Mouse (Mus musculus) liver, adult 2 months (tissue): ENCODE data around the gene Gstz1. TPM values are rescaled to one million over a fixed set of nuclear protein-coding genes. Genes with fewer than 3 reads are reported as not detected.

Experiments
- DNase-seq: peaks from one replicate; pipeline ENCODE4 v3.0.0-alpha.2; 2011; ENCODE audit warnings: low read depth, low spot score; ENCODE audit errors: extremely low read depth
- H3K27ac ChIP-seq: fragments of 200-500 bp; replicated peaks from 2 replicates; pipeline ENCODE4 v1.5.1; 2012; ENCODE audit warnings: low read depth, mild to moderate bottlenecking, control low read depth, inconsistent platforms, low read length; ENCODE audit not compliant: insufficient read depth
- H3K27me3 ChIP-seq: fragments of 200-500 bp; 2 replicates; pipeline ENCODE4 v1.6.1; 2012; ENCODE audit warnings: mild to moderate bottlenecking, moderate library complexity, low read length, inconsistent platforms; ENCODE audit not compliant: control insufficient read depth, insufficient read depth
- H3K36me3 ChIP-seq: fragments of 200-500 bp; 2 replicates; pipeline ENCODE4 v1.6.1; 2012; ENCODE audit warnings: low read length, inconsistent platforms; ENCODE audit not compliant: control insufficient read depth, insufficient read depth
- H3K4me1 ChIP-seq: fragments of 200-500 bp; 2 replicates; pipeline ENCODE4 v1.6.1; 2011; ENCODE audit warnings: low read length; ENCODE audit not compliant: control insufficient read depth, insufficient read depth
- H3K4me3 ChIP-seq: fragments of 200-500 bp; 2 replicates; pipeline ENCODE4 v1.5.1; 2011; ENCODE audit warnings: low read depth, mild to moderate bottlenecking, control low read depth, low read length, moderate library complexity; ENCODE audit not compliant: insufficient read depth
- H3K79me2 ChIP-seq: fragments of 200-500 bp; 2 replicates; pipeline ENCODE4 v1.6.1; 2012; ENCODE audit warnings: inconsistent platforms, mild to moderate bottlenecking, low read length, moderate library complexity; ENCODE audit not compliant: control insufficient read depth, insufficient read depth
- H3K9ac ChIP-seq: fragments of 200-500 bp; 2 replicates; pipeline ENCODE4 v1.6.1; 2012; ENCODE audit warnings: low read depth, mild to moderate bottlenecking, control low read depth, inconsistent platforms, low read length
- CTCF ChIP-seq: fragments of 200-500 bp; IDR thresholded peaks from 2 replicates; pipeline ENCODE4 v1.5.1; 2011; ENCODE audit warnings: low read depth, low read length, control low read depth
- POLR2A ChIP-seq: fragments of 200-500 bp; IDR thresholded peaks from 2 replicates; pipeline ENCODE4 v1.6.1; 2011; ENCODE audit warnings: low read length, control low read depth; ENCODE audit not compliant: insufficient read depth; ENCODE audit errors: extremely low read depth
- WGBS: fragments of 180-500 bp; shearing (Covaris S2); methylation state at CpG from one replicate; pipeline ENCODE4 v1.1.7; 2018; 5-methylcytosine and 5-hydroxymethylcytosine counted together
- polyA plus RNA-seq: library from polyadenylated mRNA; depleted of rRNA; stranded (reverse); fragments of >200 nt; gene quantifications from 2 replicates; pipeline ENCODE4 v1.2.3, GENCODE M21; 2012
- total RNA-seq: library from RNA; depleted of rRNA; stranded (reverse); fragments of >200 nt; gene quantifications from 2 replicates; pipeline ENCODE4 v1.2.3, GENCODE M21; 2014

Gstz1 gene
- total and polyA plus RNA-seq, 2 experiments: 816 to 1,082 TPM

DNA sequence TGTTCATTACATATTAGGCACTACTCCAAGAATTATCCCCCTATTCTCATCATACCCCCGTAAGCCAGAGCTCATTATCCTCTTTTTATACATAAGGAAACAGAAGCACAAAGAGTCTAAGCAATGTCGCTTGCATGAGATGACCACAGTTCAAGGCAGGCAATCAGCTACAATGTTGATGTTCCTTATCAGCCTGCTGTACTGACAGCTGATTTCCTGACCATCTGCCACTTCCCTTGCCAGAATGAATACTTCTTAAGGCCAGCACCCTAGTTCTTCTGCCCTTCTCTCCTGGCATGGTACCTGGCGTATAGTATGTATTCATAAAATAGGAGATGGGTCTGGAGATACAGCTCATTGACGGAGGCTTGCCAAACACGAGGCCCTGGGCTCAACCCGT lies 14.8 kb upstream of the Gstz1 start:
- H3K27ac ChIP-seq: no peak overlapping the region
- H3K4me1 ChIP-seq: no peaks in the 10 kb centered on the region
- WGBS: 86% methylated on average over 6 of the region's 6 CpGs
- H3K36me3 ChIP-seq: peaks cover 8% of the 10 kb centered on the region; the same call in 1 of the 2 replicates
- H3K4me3 ChIP-seq: no peak overlapping the region
- no peaks in the 10 kb centered on the region for H3K27me3 ChIP-seq
- no peaks in the 10 kb centered on the region for H3K79me2 ChIP-seq
- no peak for DNase-seq
- no peak for TF ChIP-seq CTCF
- no peak for TF ChIP-seq POLR2A
- no peak overlapping the region for H3K9ac ChIP-seq

DNA sequence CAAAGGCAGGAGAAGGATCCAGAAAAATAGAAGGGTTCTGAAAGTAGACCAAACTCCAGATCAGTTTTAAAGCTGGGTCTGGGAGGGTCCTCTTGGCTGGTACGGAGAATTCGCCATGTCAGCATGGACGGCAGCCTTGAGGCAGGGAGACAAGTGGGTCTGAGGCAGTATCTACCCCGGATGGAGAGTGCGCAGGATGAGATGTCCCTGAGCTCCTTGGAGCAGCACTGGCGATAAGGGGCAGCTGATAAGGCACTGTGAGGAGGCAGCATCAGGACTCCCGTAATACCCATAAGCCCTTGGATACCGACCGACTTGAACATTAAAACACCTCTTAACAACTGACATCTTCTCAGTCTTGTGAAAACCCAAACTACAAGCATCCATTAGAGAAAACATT lies 14.2 kb upstream of the Gstz1 start:
- no peak overlapping the region for H3K9ac ChIP-seq
- H3K4me3 ChIP-seq: no peak overlapping the region
- 86% methylated on average over 9 of the region's 9 CpGs for WGBS
- no peak for DNase-seq
- H3K27me3 ChIP-seq: no peaks in the 10 kb centered on the region
- H3K36me3 ChIP-seq: peaks cover 10% of the 10 kb centered on the region; the same call in 1 of the 2 replicates
- TF ChIP-seq POLR2A (no peak), CTCF (no peak)
- H3K27ac ChIP-seq: no peak overlapping the region
- no peaks in the 10 kb centered on the region for H3K79me2 ChIP-seq
- no peaks in the 10 kb centered on the region for H3K4me1 ChIP-seq

DNA sequence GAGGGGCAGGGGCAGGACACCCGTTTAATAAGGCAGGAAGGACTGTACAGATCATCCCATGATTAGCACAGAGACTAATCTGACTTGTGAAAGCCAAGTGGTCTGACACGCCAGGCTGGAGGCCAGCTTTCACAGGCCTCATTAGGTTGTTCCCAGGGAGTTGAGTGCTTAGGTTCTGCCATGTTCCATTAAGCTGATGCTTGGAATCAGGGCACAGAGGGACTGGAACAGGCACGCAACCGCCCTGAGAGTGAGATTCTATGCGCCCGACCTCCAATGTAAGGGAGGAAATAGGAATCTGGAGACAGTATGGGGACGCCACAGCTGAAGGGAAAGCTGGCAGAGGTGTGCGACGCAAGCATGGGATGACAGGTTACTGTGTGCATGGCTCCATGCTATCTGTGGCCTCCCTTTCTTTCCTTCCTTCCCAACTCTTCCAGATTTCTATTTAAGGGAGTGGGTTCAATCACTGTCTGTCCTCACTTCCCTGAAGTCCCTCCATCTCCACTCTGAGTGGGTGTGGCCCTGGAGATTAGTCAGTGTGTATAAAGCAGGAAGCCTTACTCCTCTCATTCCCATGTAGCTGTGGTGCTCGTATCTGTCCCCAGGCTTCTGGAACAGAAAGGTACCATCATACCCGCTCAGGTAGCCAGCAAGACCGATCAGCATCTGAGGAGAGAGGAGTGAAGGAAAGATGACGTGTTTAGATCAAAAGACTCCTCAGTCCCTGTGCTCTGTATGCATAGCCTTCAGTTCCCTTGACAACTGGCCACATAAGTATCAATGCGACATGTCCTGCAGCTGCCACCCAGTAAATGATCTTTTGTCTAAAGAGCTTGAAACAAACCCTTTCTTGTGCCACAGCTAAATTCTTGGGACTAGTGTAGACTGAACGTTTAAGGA lies 9.3 kb upstream of the Gstz1 start:
- TF ChIP-seq POLR2A (no peak), CTCF (no peak)
- H3K4me3 ChIP-seq: no peak overlapping the region
- H3K27me3 ChIP-seq: no peaks in the 10 kb centered on the region
- no peak for DNase-seq
- H3K4me1 ChIP-seq: peaks cover 2% of the 10 kb centered on the region; the same call in 1 of the 2 replicates
- peaks cover 3% of the 10 kb centered on the region; the same call in 1 of the 2 replicates for H3K79me2 ChIP-seq
- WGBS: 94% methylated on average over 15 of the region's 15 CpGs
- H3K9ac ChIP-seq: no peak overlapping the region
- H3K36me3 ChIP-seq: peaks cover 12% of the 10 kb centered on the region; the same call in 1 of the 2 replicates
- no peak overlapping the region for H3K27ac ChIP-seq

DNA sequence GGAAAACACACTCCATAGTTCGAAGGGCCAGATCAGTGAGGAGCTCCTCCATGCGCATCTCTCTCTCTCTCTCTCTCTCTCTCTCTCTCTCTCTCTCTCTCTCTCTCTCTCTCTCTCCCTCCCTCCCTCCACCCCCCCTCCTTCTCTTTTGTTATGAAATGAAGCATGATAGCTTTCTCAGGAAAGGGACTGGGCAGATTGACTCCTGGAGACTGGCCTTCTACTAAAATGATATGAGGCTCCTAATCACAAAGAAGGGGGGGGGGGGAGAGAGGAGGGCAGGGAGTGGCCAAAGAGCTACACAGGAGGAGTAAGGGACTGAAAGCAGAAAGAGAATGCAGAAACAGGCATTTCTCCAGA lies 8.6 kb upstream of the Gstz1 start:
- peaks cover 3% of the 10 kb centered on the region; the same call in 1 of the 2 replicates for H3K79me2 ChIP-seq
- no peak for TF ChIP-seq CTCF
- TF ChIP-seq POLR2A: no peak
- no peak overlapping the region for H3K27ac ChIP-seq
- DNase-seq: no peak
- no peak overlapping the region for H3K4me3 ChIP-seq
- no peaks in the 10 kb centered on the region for H3K27me3 ChIP-seq
- WGBS: 93% methylated on average over 2 of the region's 2 CpGs
- H3K36me3 ChIP-seq: peaks cover 12% of the 10 kb centered on the region; the same call in 1 of the 2 replicates
- peaks cover 2% of the 10 kb centered on the region; the same call in 1 of the 2 replicates for H3K4me1 ChIP-seq
- H3K9ac ChIP-seq: no peak overlapping the region

DNA sequence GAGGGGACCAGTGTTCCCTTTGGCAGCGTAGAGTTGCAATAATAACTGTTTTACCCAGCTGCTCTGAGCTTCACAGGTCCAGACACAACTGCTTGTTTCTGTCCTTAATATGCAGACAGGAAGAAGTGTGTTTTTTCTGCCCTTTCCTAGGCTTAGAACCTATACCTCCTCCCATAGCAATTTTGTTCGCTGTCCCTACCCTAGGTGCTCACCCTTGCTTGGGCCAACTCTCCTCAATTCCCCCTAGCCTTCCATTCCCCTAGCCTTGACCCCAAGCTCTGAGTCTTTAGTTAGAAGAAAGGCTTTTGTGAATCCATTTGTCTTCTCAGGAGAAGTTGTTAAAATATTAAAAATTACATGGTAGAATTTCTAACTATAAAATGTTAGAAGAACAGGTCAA lies 8.2 kb upstream of the Gstz1 start:
- 100% methylated on average over 2 of the region's 2 CpGs for WGBS
- TF ChIP-seq POLR2A (no peak), CTCF (no peak)

DNA sequence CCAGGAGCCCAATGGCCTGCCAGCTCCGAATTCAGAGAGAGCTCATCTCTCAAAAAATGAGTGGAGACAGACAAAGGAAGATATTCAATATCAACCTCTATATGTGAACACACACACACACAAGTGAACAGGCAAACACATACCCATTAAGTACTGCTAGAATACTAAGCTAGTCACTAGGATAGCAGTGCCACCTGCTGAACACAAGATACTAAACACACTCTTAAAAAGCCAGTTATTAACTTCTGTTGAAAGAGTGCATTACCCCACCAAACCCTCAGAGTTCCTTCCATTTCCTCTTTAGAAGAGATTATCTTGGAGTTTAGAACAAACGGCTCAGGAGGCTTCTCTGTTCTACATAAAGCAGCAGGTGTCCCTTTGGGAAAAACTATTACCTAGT lies 4.8 kb upstream of the Gstz1 start:
- no peak for DNase-seq
- 84% methylated on average over 2 of the region's 2 CpGs for WGBS
- H3K27me3 ChIP-seq: no peaks in the 10 kb centered on the region

More for the DNA sequence above, 8.2 kb upstream of the Gstz1 start:
- no peaks in the 10 kb centered on the region for H3K27me3 ChIP-seq
- H3K79me2 ChIP-seq: peaks cover 3% of the 10 kb centered on the region; the same call in 1 of the 2 replicates
- H3K4me3 ChIP-seq: no peak overlapping the region
- H3K4me1 ChIP-seq: peaks cover 2% of the 10 kb centered on the region; the same call in 1 of the 2 replicates
- no peak overlapping the region for H3K9ac ChIP-seq
- no peak overlapping the region for H3K27ac ChIP-seq
- DNase-seq: no peak
- H3K36me3 ChIP-seq: peaks cover 12% of the 10 kb centered on the region; the same call in 1 of the 2 replicates

More for the DNA sequence above, 4.8 kb upstream of the Gstz1 start:
- Histone ChIP-seq H3K36me3 (peaks cover 4% of the 10 kb centered on the region; the same call in 1 of the 2 replicates), H3K4me3 (no peak overlapping the region), H3K9ac (no peak overlapping the region), H3K4me1 (peaks cover 2% of the 10 kb centered on the region; the same call in 1 of the 2 replicates), H3K79me2 (peaks cover 12% of the 10 kb centered on the region; the same call in 1 of the 2 replicates), H3K27ac (no peak overlapping the region)
- TF ChIP-seq POLR2A (no peak), CTCF (no peak)
